Mouse (Mus musculus) heart, embryonic 16.5 days (tissue): Measurements from ENCODE around the gene Nectin4. TPM values are rescaled to one million over a fixed set of nuclear protein-coding genes. Genes with fewer than 3 reads are reported as not detected.

Source experiments
- ATAC-seq: fragments of 200-750 bp; cut with Nextera tagmentation; replicated peaks from 2 replicates; pipeline ENCODE4 v1.8.0; 2017; ENCODE audit warnings: moderate number of reproducible peaks; ENCODE audit not compliant: insufficient read depth, low FRiP score; ENCODE audit errors: extremely low read depth
- H3K27ac ChIP-seq: fragments of 300-500 bp; sonication (generic); 2 replicates; pipeline ENCODE4 v1.5.1; 2014; ENCODE audit warnings: mild to moderate bottlenecking, low read length, control low read depth, moderate library complexity
- H3K27me3 ChIP-seq: fragments of 300-500 bp; sonication (generic); 2 replicates; pipeline ENCODE4 v1.6.1; 2014; ENCODE audit warnings: low read length, mixed read lengths; ENCODE audit not compliant: control insufficient read depth, insufficient read depth
- H3K36me3 ChIP-seq: fragments of 300-500 bp; sonication (generic); 2 replicates; pipeline ENCODE4 v1.6.1; 2014; ENCODE audit not compliant: control insufficient read depth, insufficient read depth
- H3K4me1 ChIP-seq: fragments of 300-500 bp; sonication (generic); 2 replicates; pipeline ENCODE4 v1.6.1; 2014; ENCODE audit warnings: low read length, mixed read lengths; ENCODE audit not compliant: control insufficient read depth, insufficient read depth
- H3K4me2 ChIP-seq: fragments of 300-500 bp; sonication (generic); 2 replicates; pipeline ENCODE4 v1.6.1; 2014; ENCODE audit warnings: low read depth, mild to moderate bottlenecking, control low read depth, low read length
- H3K4me3 ChIP-seq: fragments of 300-500 bp; sonication (generic); 2 replicates; pipeline ENCODE4 v1.5.1; 2014; ENCODE audit warnings: mild to moderate bottlenecking, control low read depth, low read length
- H3K9ac ChIP-seq: fragments of 300-500 bp; sonication (generic); 2 replicates; pipeline ENCODE4 v1.6.1; 2014; ENCODE audit warnings: low read length, control low read depth
- H3K9me3 ChIP-seq: fragments of 300-500 bp; sonication (generic); replicated peaks from 2 replicates; pipeline ENCODE4 v1.6.1; 2016; ENCODE audit warnings: low read length; ENCODE audit not compliant: control insufficient read depth
- WGBS: fragments of 180-500 bp; shearing (Covaris S2); extraction: QIAGEN DNeasy Blood & Tissue Kit; methylation state at CpG from one replicate; pipeline ENCODE4 v1.1.7; 2014; 5-methylcytosine and 5-hydroxymethylcytosine counted together
- polyA plus RNA-seq: library from polyadenylated mRNA; unstranded; fragments of >200 nt; fragmentation: Nextera tagmentation; extraction: Ambion mirVana; gene quantifications from 2 replicates; pipeline ENCODE4 v1.2.1, GENCODE M21; 2015

The Nectin4 gene
- polyA plus RNA-seq, 1 experiment from 2014 or later = 0.39 TPM

DNA sequence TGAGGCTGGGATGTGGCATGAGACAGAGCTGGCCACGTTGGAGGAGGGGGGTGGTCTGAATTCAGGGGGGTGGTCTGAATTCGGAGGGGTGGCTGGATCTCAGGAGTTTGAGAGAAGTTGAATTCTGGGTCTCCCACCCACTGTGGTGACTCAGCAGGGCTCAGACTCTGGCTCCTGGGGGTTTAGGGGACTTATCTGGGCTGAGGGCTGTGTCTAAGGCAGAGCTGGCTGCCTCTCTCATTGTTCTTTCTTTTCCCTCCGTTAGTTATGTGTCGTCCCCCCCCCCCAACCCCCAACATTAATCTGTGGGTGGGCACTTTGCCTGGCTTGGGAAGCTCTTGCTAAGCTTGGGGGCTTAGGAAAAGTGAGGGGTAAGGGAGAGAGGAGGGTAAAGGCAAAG, 4.0 kb downstream of the Nectin4 start:
- no peaks in the 10 kb centered on the region for H3K36me3 ChIP-seq
- H3K27me3 ChIP-seq = 0 out of 2 replicates have a peak, but pooled peaks cover 2% of the 10 kb centered on the region
- H3K4me3 ChIP-seq = no peak overlapping the region
- ATAC-seq = no peak
- no peak overlapping the region for H3K9ac ChIP-seq
- no peak overlapping the region for H3K27ac ChIP-seq
- no peaks in the 10 kb centered on the region for H3K4me1 ChIP-seq
- no peak overlapping the region for H3K4me2 ChIP-seq
- WGBS = 2% methylated on average over 4 of the region's 4 CpGs
- no peaks in the 10 kb centered on the region for H3K9me3 ChIP-seq

DNA sequence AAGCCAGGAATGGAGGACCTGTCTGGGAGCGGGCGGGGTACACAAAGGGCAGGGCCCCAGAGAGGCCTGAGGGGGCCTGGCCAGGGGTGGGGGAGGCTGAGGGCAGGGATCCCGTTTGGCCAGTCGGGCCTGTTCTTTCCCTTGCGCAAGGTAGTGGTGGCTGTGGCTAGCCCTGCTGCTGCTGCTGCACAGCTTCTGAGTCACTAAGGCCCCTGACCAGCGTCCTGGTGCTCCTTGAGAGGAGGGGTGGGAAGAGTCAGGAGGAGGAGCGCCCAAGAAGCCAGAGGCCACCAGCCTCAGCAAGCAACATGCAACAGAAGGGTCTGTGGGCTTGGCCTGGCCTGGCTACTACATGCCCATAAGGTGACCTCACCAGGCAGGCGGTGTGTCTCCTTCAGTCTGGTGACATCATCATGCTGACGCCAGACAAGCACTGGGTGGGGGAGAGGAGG, 5.8 kb downstream of the Nectin4 start:
- H3K9ac ChIP-seq = no peak overlapping the region
- no peak overlapping the region for H3K27ac ChIP-seq
- H3K36me3 ChIP-seq = no peaks in the 10 kb centered on the region
- peaks cover 3% of the 10 kb centered on the region; the same call in 1 of the 2 replicates for H3K4me1 ChIP-seq
- H3K4me3 ChIP-seq = no peak overlapping the region
- no peaks in the 10 kb centered on the region for H3K9me3 ChIP-seq
- 38% methylated on average over 9 of the region's 9 CpGs for WGBS
- no peak overlapping the region for H3K4me2 ChIP-seq
- 0 out of 2 replicates have a peak, but pooled peaks have one; percentile 5 for ATAC-seq
- peaks cover 4% of the 10 kb centered on the region; the same call in 1 of the 2 replicates for H3K27me3 ChIP-seq

DNA sequence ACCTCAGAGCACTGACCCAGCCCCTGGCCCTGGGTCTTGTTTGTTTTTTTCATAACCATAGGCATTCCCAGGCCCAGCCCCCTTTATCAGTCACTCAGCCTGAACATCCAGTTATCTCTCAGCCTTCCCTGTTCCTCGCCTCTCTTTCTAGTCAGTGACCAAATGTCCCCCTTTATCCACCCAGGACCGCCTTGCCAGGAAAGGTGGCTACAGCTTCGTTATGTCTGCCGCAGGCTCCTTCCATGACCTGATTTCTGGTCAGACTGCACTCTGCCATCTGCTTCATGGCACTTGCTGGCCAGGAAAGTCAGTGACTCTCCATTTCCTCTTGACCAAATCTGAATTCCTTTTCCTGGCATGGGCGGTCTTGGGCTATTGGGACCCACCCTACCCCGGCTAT, 8.4 kb downstream of the Nectin4 start:
- H3K4me2 ChIP-seq = no peak overlapping the region
- no peak overlapping the region for H3K4me3 ChIP-seq
- no peaks in the 10 kb centered on the region for H3K9me3 ChIP-seq
- H3K4me1 ChIP-seq = peaks cover 3% of the 10 kb centered on the region; the same call in 1 of the 2 replicates
- no peak for ATAC-seq
- 80% methylated on average over 6 of the region's 6 CpGs for WGBS
- H3K27me3 ChIP-seq = peaks cover 8% of the 10 kb centered on the region
- no peak overlapping the region for H3K9ac ChIP-seq
- no peak overlapping the region for H3K27ac ChIP-seq
- H3K36me3 ChIP-seq = no peaks in the 10 kb centered on the region

DNA sequence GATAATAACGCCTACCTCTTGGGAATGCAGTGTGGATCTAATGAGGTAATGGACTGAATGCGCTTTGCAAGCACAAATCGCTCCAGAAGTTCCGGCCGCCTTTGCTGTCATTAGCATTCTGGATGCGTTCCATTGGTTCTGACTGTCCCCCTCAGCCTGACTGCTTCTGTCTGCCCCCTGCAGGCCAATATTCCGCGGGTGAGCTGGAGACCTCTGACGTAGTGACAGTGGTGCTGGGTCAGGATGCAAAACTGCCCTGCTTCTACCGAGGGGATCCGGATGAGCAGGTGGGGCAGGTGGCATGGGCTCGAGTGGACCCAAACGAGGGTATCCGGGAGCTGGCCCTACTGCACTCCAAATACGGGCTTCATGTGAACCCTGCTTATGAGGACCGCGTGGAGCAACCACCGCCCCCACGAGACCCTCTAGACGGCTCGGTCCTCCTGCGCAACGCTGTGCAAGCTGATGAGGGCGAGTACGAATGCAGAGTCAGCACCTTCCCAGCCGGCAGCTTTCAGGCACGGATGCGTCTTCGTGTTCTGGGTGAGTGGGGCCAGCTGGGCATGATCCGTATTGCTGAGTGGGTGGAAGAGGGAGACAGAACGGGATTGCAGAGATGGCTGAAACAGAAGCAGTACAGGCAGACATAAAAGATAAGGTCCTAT, 10.2 kb downstream of the Nectin4 start:
- Histone ChIP-seq H3K4me3 (peak overlapping the region; percentile 26), H3K4me2 (peak overlapping the region; percentile 62), H3K4me1 (peaks cover 3% of the 10 kb centered on the region; the same call in 1 of the 2 replicates), H3K9me3 (no peaks in the 10 kb centered on the region), H3K27ac (no peak overlapping the region), H3K9ac (peak overlapping the region; percentile 14), H3K27me3 (peaks cover 8% of the 10 kb centered on the region), H3K36me3 (no peaks in the 10 kb centered on the region)
- 4% methylated on average over 31 of the region's 31 CpGs for WGBS
- peak; percentile 79 for ATAC-seq

DNA sequence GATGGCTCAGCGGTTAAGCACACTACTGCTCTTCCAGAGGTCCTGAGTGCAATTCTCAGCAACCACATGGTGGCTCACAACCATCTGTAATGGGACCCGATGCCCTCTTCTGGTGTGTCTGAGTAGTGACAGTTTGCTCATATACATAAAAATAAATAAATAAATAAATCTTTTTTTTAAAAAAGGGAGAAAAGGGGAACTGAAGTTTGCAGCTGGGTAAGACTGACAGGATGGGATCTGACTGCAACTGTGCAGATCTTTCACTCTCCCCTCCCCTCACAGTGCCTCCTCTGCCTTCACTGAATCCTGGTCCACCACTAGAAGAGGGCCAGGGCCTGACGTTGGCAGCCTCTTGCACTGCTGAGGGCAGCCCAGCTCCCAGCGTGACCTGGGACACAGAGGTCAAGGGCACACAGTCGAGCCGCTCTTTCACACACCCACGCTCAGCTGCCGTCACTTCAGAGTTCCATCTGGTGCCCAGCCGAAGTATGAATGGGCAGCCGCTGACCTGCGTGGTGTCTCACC, 12.3 kb downstream of the Nectin4 start:
- no peak for ATAC-seq
- no peak overlapping the region for H3K4me3 ChIP-seq
- no peak overlapping the region for H3K27ac ChIP-seq
- no peaks in the 10 kb centered on the region for H3K9me3 ChIP-seq
- no peak overlapping the region for H3K9ac ChIP-seq
- no peaks in the 10 kb centered on the region for H3K36me3 ChIP-seq
- H3K4me1 ChIP-seq = peaks cover 3% of the 10 kb centered on the region; the same call in 1 of the 2 replicates
- H3K4me2 ChIP-seq = no peak overlapping the region
- H3K27me3 ChIP-seq = peaks cover 8% of the 10 kb centered on the region
- 74% methylated on average over 11 of the region's 11 CpGs for WGBS

DNA sequence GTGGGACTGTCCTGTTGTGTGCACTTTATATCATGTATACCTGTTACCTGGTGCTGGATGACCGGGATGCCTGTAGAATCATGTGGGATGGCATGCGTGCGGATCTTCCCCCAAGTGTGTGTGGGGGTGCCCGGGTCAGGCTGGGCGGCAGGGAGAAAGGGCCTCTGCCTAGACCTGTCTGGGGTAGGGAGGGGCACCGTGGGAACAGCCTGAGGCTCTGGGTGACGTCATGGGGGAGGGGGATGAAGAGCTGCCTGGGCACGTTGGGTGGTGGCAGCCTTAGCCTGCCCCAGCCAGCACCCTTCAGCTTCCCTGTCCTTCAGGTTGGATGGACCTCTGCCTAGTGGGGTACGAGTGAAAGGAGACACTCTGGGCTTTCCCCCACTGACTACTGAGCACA, 14.5 kb downstream of the Nectin4 start:
- Histone ChIP-seq H3K4me1 (peaks cover 3% of the 10 kb centered on the region; the same call in 1 of the 2 replicates), H3K4me2 (no peak overlapping the region), H3K36me3 (no peaks in the 10 kb centered on the region), H3K27me3 (peaks cover 8% of the 10 kb centered on the region), H3K9ac (no peak overlapping the region), H3K4me3 (no peak overlapping the region), H3K9me3 (no peaks in the 10 kb centered on the region), H3K27ac (no peak overlapping the region)
- WGBS = 62% methylated on average over 9 of the region's 9 CpGs
- ATAC-seq = no peak

DNA sequence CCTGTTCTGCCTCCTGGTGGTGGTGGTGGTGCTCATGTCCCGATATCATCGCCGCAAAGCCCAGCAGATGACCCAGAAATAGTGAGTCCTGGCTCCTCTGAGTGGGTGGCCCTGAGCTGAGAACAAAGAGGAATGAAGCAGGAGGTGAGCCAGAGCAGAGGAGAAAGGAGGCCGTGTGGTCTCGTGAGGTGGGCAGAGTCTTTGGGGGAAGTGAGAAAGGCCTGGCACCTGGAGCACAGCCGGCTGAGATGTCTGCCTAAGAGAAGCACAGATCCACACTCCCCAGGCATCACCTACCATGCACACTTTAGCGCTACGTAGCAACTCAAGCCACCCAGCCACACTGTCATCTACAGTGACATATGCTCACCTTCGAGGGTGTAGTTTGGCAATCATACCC, 15.3 kb downstream of the Nectin4 start:
- Histone ChIP-seq H3K27me3 (peaks cover 8% of the 10 kb centered on the region; the same call in 1 of the 2 replicates), H3K9me3 (no peaks in the 10 kb centered on the region), H3K27ac (no peak overlapping the region), H3K36me3 (no peaks in the 10 kb centered on the region), H3K4me1 (no peaks in the 10 kb centered on the region), H3K4me2 (no peak overlapping the region), H3K4me3 (no peak overlapping the region), H3K9ac (no peak overlapping the region)
- no peak for ATAC-seq
- WGBS = 62% methylated on average over 9 of the region's 9 CpGs

DNA sequence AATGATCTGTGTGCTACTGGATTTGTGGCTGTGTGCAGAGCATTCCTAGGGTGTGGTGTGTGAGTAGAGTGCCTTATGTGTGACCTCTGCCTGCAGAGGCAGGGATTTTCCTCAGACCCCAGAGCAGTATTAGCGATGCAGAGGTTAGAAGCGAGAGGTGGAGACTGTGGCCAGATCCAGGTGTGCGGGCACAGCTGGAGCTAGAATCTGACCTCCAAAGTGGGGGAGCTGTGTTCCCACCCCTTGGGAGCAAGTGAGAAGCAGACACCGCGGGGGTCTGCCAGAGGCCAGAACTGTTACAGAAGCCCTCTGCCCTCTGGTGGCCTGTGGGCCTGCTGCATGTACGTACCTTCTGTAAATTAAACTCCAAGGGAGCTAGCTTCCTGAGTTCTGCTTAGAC, 17.2 kb downstream of the Nectin4 start:
- Histone ChIP-seq H3K4me2 (peak overlapping the region; percentile 33; the same call in 1 of the 2 replicates), H3K27me3 (peaks cover 2% of the 10 kb centered on the region; the same call in 1 of the 2 replicates), H3K4me3 (peak overlapping the region; percentile 8; the same call in 1 of the 2 replicates), H3K36me3 (no peaks in the 10 kb centered on the region), H3K27ac (no peak overlapping the region), H3K9me3 (no peaks in the 10 kb centered on the region), H3K4me1 (no peaks in the 10 kb centered on the region), H3K9ac (0 out of 2 replicates have a peak overlapping the region, but pooled peaks have one; percentile 6)
- 0 out of 2 replicates have a peak, but pooled peaks have one; percentile 19 for ATAC-seq
- WGBS = 20% methylated on average over 6 of the region's 6 CpGs
